Mouse (Mus musculus) kidney, postnatal 10 days (tissue): Measurements from ENCODE around the gene Rpa1.
"Not testable (repeated sequence)": the region's sequence is repeated elsewhere in the genome, so short reads cannot be mapped to it uniquely, and the experiment has no call there.

Experiments
- DNase-seq: peaks from one replicate; pipeline ENCODE4 v3.0.0; 2021; ENCODE audit warnings: mixed read lengths

Gene Rpa1

DNA sequence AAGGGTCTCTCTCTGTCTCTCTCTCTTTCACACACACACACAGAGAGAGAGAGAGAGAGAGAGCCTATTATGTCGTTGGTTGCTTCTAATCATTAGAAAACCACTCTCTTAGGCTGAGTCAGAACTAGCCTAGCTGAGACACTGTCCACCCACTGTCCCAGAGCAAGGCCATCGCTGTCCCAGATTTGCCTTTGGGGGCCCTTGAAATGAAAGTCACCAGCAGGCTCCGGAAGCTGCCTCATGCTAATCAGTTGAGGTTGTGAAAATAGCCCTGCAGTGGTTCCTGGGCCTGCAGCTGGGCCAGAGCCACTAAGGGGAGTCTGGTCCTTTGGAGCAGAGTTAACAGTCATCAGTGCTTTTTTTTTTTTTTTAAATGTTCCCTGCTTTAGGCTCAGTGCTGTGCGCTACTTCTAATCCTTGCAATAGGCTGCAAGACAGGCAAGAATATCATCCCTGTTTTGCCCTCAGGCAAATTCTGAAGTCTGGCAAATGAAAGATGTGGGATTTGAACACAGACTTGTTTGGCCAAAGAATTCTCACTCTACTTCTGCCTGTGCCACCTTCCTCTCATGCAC is 62.1 kb downstream of the Rpa1 start:
- no peak for DNase-seq

DNA sequence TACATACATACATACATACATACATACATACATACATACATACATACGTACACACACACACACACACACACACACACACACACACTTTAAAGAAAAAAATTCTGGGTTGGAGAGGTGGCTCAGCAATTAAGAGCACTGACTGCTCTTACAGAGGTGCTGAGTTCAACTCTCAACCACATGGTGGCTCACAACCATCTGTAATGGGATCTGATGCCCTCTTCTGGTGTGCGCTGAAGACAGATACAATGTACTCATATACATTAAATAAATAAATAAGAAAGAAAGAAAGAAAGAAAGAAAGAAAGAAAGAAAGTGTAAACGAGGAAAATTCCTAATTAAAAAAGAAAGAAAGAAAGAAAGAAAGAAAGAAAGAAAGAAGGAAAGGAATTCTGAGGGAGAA is 64.3 kb downstream of the Rpa1 start:
- DNase-seq = not testable (repeated sequence)

DNA sequence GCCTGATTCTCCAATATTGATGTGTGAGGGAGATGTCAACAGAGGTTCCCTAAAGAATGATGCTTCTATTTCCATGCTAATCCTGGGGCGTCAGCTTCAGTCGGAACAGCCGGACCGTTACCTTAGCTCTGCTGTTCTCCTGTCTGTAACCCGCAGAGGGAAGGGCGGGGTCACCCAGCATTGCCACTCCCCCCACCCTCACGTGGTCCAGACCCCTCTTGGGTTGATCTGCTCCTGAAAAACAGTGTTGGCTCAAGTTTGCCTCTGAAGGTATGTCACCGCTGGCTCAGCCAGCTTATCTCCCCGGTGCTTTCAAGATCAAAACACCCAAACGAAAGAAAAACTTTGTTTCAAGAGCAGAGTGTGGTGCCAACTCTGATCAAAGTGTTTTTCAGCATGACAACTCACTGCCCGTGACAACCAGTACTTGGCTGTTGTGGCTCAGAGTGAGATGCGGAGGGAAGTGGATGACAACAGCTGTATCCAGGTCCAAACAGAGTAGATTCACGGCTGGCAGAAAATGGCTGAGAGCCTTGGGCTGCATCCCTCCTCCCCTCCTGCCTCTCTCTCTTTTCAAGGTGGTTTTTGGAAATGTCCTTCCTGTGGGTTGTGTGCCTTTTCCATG is 65.5 kb downstream of the Rpa1 start:
- DNase-seq = peak; percentile 59

DNA sequence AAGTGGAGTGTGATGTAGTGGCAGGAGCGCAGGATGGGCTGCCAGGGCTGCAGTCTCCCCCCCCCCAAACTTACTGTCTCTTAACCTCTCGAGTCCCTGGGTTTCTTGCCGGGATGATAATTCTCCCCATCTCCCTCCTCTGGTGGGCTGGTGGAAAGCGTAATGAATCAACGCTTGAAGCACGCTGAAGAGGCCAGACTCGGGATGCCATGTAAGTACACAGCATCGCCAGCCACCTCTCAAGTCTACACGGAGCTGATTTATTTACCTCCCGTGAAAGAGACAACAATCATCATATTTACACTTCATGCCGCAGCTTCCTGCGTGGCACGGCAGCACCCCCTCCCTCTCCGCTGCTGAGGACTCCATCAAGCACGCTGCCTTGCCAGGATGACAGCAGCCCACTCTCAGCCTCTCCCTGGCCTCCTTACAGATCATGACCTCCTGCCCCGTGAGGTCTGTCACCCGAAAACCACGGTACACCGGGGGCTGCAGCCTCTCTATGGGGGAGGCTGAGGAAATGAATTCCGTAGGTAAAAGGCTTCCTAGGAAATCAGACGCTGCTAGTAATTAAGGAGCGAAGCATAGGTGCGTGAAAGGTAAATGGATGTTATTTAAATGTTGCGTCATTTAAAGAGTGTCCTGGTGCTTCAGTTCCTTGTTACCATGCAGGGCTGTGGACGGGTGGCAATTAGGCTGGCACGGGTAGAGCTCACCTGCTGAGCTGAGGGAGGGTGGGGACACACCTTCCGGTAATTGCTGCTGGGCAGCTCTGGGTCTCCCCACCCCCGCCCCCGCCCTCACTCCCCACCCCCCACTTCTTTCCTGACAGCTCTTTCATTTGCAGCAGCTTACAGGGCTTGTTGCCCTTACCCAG is 66.5 kb downstream of the Rpa1 start:
- DNase-seq = no peak

GRCm38 (mm10) chr11:75280435-75281001 is 67.6 kb downstream of the Rpa1 start:
- DNase-seq = no peak

DNA sequence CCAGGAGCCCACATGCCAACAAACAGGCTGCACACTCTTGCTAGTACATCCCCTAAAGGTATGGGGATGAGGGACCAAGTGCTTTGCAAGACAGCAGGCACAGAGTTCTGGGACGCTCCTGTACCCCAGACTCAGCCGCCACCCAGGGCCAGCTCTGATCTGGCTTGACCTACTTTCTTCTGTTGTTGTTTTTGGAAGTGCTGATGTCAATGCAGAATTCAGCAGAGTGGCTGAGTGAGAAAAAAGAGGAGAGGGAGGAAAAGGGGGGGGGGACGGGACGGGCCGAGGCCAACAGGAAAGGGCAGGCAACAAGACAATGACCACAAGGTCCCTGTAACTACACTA is 68.1 kb downstream of the Rpa1 start:
- no peak for DNase-seq

DNA sequence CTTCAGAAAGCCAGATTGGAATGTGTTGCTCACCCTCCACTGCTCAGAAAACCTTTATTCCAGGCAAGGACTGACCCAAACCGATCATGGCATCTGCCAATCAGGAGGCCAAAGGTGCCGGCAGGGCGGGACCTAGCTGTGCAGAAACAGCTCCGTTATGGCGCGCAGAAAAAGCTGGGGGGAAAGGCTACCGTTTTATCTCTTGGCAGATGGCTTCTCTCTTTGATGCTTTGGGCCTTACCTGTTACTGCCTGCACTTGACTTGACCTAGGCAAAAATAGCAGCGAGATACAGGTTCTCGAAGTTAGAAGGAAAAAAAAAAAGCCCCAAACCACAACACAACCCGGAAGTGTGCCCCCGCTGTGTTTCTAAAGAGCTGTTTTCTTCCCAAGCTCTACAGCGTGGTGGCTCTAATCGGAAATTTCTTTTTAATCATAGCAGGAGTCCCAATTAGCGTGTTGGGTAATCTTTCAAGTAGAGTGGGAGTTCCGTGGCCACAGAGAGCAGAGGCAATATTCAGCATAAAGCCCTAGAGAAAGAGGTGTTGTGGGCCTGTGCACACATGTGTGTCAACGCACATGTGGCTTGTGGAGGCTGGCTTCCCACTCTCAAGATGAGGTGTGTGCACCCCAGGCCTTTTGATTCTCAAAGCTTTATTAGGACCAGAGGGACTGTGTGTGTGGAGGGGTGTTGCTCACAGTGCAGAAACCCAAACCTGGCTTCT is 68.6 kb downstream of the Rpa1 start:
- DNase-seq = peak; percentile 49

DNA sequence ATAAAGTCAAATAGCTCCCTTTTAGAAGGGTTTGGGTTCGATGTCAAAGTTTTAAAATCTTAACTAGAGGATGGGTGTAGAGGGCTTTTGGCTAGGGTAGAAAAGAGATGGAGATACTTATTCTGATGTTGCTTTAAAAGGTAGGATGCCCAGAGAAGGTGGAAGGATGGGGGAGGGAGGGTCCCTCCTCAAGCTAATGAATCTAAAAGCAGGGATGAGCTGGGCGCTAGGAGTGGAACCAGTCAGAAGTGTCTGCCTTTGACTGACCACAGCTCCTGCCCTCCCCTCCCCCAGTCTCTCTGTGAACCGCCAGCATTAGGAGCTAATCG is 69.1 kb downstream of the Rpa1 start:
- DNase-seq = no peak

- DNase-seq = no peak
Observed at GRCm38 (mm10) chr11:75278115-75278514, 70.0 kb downstream of the Rpa1 start.

DNA sequence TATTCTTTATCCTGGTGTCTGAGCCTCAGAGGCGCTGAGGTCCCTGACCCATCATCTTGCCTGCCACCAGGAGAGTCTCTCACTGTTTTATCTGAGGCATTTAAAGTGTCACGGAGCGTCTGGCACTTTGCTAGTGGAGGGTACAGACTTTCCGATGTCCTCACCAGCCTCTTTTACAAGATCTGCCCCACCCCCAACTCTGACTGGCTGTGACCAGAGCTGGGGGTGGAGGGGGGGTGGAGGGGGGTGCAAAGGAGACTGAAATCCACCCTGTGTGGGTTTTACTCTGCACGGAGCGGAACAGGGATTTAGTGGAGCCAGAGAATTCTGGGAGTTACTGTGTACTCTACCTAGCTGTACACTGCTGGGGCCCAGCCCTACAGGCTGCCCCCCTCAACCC is 73.1 kb downstream of the Rpa1 start:
- no peak for DNase-seq

DNA sequence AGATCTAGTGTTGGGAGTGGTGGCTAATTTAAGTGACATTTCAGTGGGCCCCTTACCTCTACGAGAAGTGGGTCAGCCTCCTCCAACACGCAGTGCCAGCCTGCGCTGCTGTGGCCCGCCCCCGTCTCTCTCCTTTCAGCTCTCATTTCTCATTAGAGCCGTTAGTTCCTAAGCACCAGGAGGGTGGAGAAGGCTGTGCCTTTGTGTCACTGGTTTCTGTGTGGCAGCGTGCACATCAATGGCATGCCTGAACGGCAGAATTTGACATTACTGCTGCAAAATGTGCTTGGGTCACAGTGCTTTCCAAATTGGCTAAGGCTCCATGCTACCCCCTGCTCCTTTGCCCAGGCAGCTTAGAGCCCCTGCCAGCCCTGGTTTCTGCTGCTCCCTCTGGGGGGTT is 74.7 kb downstream of the Rpa1 start:
- DNase-seq = no peak

- DNase-seq = no peak
Observed at GRCm38 (mm10) chr11:75270985-75271434, 77.1 kb downstream of the Rpa1 start.

- no peak for DNase-seq
Observed at GRCm38 (mm10) chr11:75270276-75270984, 77.7 kb downstream of the Rpa1 start.

DNA sequence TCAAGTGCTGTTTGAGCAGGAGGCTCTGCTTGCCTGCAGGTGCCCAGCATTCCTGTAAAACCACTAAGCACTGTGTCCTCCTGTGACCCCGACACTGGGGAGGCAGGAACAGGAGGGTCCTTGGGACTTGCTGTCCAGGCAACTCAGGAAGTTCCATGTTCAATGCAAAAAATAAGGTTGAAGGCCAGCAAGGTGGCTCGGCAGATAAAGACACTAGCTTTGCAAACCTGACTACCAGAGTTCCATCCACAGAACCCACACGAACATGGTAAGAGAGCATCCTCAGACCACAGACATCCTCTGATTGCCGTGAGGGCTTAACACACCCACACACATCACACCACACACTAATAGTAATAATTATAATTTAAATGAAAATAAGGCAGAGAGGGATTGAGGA is 78.9 kb downstream of the Rpa1 start:
- DNase-seq = no peak

DNA sequence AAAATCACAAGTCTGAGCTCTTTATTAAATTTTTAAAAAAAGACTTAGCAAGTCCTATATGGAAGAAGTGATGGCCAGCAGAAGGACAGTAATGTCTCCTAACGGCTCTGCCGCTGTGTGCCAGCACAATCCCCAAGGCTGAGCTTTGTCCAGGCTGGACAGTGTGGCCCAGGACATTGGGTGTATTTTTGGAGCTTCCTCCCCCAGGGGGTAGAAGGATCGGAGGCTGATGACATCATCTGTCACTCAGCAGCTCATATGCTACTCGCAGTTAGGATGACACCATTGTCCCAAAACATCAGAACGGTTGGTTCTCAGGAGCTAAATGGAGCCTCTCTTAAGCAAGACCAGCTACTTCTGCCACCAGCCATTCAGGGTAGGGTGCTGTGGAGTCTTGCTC is 79.6 kb downstream of the Rpa1 start:
- DNase-seq = no peak

- DNase-seq = peak; percentile 77
Observed at GRCm38 (mm10) chr11:75267826-75268281, 80.3 kb downstream of the Rpa1 start.

GRCm38 (mm10) chr11:75265545-75265944 is 82.6 kb downstream of the Rpa1 start:
- DNase-seq = no peak

DNA sequence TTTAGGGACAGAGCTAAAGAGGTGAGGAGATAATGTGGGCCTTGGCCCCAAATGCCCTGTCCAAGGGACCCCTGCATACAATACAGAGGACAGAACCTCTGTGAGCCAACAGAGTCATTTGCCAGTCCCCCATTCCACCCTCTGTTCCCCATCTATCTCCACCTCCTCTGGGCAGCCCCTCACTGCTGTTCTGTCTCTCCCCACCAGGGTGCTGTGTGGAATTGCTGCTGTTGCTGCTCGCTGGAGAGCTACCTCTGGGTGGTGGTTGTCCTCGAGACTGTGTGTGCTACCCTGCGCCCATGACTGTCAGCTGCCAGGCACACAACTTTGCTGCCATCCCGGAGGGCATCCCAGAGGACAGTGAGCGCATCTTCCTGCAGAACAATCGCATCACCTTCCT is 83.6 kb downstream of the Rpa1 start:
- no peak for DNase-seq

GRCm38 (mm10) chr11:75263964-75264312 is 84.2 kb downstream of the Rpa1 start:
- peak; percentile 65 for DNase-seq

GRCm38 (mm10) chr11:75263274-75263963 is 84.7 kb downstream of the Rpa1 start:
- DNase-seq = peak; percentile 81

DNA sequence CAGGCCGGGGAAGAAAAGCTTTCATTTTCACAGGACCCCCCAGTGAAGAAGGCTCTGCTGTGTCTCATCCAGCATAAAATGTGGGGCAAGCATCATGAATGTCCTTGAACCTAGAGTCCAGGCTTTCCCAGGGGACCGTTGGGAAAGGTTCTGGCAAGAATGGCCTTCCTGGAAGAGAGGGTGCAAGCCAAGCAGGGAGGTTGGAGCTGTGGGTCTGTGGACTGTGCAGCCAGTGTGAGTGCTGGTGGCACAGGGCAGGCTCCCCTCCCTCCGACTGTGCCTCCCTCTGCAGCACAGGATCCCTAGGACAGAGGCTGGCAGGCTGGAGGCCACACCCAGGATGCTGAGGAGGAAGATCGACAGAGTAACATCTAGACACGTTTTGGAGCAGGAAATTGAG is 85.3 kb downstream of the Rpa1 start:
- DNase-seq = no peak

DNA sequence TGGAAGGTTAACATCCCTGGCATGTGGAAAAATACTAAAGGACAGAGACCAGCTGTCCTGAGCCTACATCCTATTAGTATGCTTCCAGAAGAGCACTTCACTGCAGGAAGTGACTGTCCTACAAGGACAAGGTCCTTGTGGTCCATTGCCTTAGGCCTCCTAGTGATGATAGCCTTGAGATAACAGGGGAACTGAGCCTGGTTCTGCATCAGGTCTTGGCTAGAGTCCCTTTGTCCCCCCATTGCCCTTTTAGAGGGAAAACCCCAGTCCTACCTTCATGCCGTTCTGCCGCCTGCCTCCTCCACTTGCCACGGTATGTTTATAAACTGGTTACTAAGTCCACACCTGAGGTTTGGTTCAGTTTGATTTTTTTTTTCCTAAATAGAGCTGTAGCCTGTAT is 85.9 kb downstream of the Rpa1 start:
- no peak for DNase-seq
